Mouse (Mus musculus) CD4-positive, CD25-positive, alpha-beta regulatory T cell (primary cell): ENCODE results near the gene Olfr742. TPM values are rescaled to one million over a fixed set of nuclear protein-coding genes. Genes with fewer than 3 reads are reported as not detected.

ENCODE experiments used
- polyA plus RNA-seq: library from polyadenylated mRNA; unstranded; fragments of 100-300 nt; shearing (Covaris generic); gene quantifications from one replicate; pipeline ENCODE4 v1.2.1, GENCODE M21; 2017

The Olfr742 gene
- polyA plus RNA-seq = not detected

GRCm38 (mm10) chr14:50503300-50503699, at the start of gene Olfr742:
Olfr742 (plus strand) TSS chr14:50503600.

GRCm38 (mm10) chr14:50472438-50472837, 31.0 kb upstream of the Olfr742 start, which contains the start of gene Olfr741:
Olfr741 (plus strand) TSS chr14:50472738.

GRCm38 (mm10) chr14:50521539-50521938, 18.1 kb downstream of the Olfr742 start, which contains the start of gene Olfr743:
Olfr743 (plus strand) TSS chr14:50521839.

Other genes starting within 250 kb of the Olfr742 start
- not detected for gene Olfr732, start 219.4 kb upstream of the Olfr742 start, polyA plus RNA-seq
- gene Olfr733, start 202.1 kb upstream of the Olfr742 start, polyA plus RNA-seq = 0.06 TPM
- gene Olfr734, start 176.8 kb upstream of the Olfr742 start, polyA plus RNA-seq = not detected
- not detected for gene Olfr735, start 154.7 kb upstream of the Olfr742 start, polyA plus RNA-seq
- gene Tlr11, start 145.7 kb upstream of the Olfr742 start, polyA plus RNA-seq = not detected
- not detected for gene Olfr736, start 122.4 kb upstream of the Olfr742 start, polyA plus RNA-seq
- not detected for gene Olfr738, start 96.0 kb upstream of the Olfr742 start, polyA plus RNA-seq
- gene Olfr739, start 85.0 kb upstream of the Olfr742 start, polyA plus RNA-seq = not detected
- not detected for gene Olfr740, start 58.1 kb upstream of the Olfr742 start, polyA plus RNA-seq
- gene Olfr741, start 30.9 kb upstream of the Olfr742 start, polyA plus RNA-seq = 0.16 TPM
- gene Olfr743, start 18.2 kb downstream of the Olfr742 start, polyA plus RNA-seq = not detected
- not detected for gene Olfr744, start 111.3 kb downstream of the Olfr742 start, polyA plus RNA-seq
- gene Olfr745, start 135.8 kb downstream of the Olfr742 start, polyA plus RNA-seq = not detected
- gene Olfr746, start 143.5 kb downstream of the Olfr742 start, polyA plus RNA-seq = not detected
- not detected for gene Olfr747, start 189.6 kb downstream of the Olfr742 start, polyA plus RNA-seq
- gene Olfr748, start 203.8 kb downstream of the Olfr742 start, polyA plus RNA-seq = 0.08 TPM
- 0.18 TPM for gene Olfr749, start 241.5 kb downstream of the Olfr742 start, polyA plus RNA-seq